In genomic region chr9:65074251-65074650, GRCm38 (mm10) we compare ENCODE assay signal across 22 mouse cellular contexts. TPM values are rescaled to one million over a fixed set of nuclear protein-coding genes. Genes with fewer than 3 reads are reported as not detected.
DNase-seq lines count a peak whose midpoint lies in the region; ATAC-seq lines count a peak whose summit lies in the region.
"Had no signal": no experiment of that assay in that cellular context is flagged by ENCODE, and none has a peak within 500 bp of the region (broad histone marks: within the 10 kb centered on the region; RNA-seq: fewer than 3 reads in every experiment).

No protein-coding gene starts in this region.

- ATAC-seq in liver, embryonic 13.5 days (ENCODE audit: low read depth) = no peak
- ATAC-seq in forebrain, embryonic 11.5 days (replicated peaks; ENCODE audit: low FRiP score) = no peak
- ATAC-seq: forebrain, embryonic 16.5 days had no signal

- no peaks in the 10 kb centered on the region for H3K9me3 ChIP-seq in liver, embryonic 13.5 days (replicated peaks)
- no peaks in the 10 kb centered on the region for H3K9me3 ChIP-seq in forebrain, embryonic 11.5 days (ENCODE audit: control insufficient read depth, low read length)
- no peaks in the 10 kb centered on the region for H3K9me3 ChIP-seq in embryonic facial prominence, embryonic 10.5 days
- H3K9me3 ChIP-seq: heart, embryonic 10.5 days; hindbrain, embryonic 15.5 days; limb, embryonic 15.5 days; lung, embryonic 15.5 days; neural tube, embryonic 15.5 days had no signal

- H3K4me1 ChIP-seq in liver, embryonic 13.5 days (replicated peaks) = peaks cover 34% of the 10 kb centered on the region
- H3K4me1 ChIP-seq in forebrain, embryonic 11.5 days (replicated peaks; ENCODE audit: control insufficient read depth, insufficient read depth, low read length) = no peaks in the 10 kb centered on the region
- H3K4me1 ChIP-seq in embryonic facial prominence, embryonic 10.5 days = no peaks in the 10 kb centered on the region
- H3K4me1 ChIP-seq: heart, embryonic 10.5 days; hindbrain, embryonic 15.5 days; limb, embryonic 15.5 days; lung, embryonic 15.5 days; neural tube, embryonic 15.5 days had no signal

- no peak overlapping the region for H3K4me3 ChIP-seq in liver, embryonic 13.5 days (replicated peaks)
- no peak overlapping the region for H3K4me3 ChIP-seq in macrophage (ENCODE audit: inconsistent target)
- no peak overlapping the region for H3K4me3 ChIP-seq in forebrain, embryonic 11.5 days (ENCODE audit: low read depth, low read length)
- no peak overlapping the region for H3K4me3 ChIP-seq in embryonic facial prominence, embryonic 10.5 days
- H3K4me3 ChIP-seq: heart, embryonic 10.5 days; hindbrain, embryonic 15.5 days; limb, embryonic 15.5 days; lung, embryonic 15.5 days; neural tube, embryonic 15.5 days had no signal

- intact Hi-C loops in heart, postnatal 25 days (cut with DNase I) = no loop called here

- no peak overlapping the region for H3K4me2 ChIP-seq in liver, embryonic 13.5 days
- no peak overlapping the region for H3K4me2 ChIP-seq in forebrain, embryonic 11.5 days (ENCODE audit: low read depth, low read length, severe bottlenecking)
- H3K4me2 ChIP-seq: hindbrain, embryonic 15.5 days; limb, embryonic 15.5 days; lung, embryonic 15.5 days; neural tube, embryonic 15.5 days had no signal

- 71% methylated on average over 15 of the region's 15 CpGs for WGBS in liver, embryonic 13.5 days (ENCODE audit: insufficient replicate concordance)
- 63% methylated on average over 15 of the region's 15 CpGs for whole genome bisulfite sequencing in macrophage (ENCODE audit: missing documents)
- WGBS in forebrain, embryonic 11.5 days = 90% methylated on average over 15 of the region's 15 CpGs
- 91% methylated on average over 15 of the region's 15 CpGs for WGBS in embryonic facial prominence, embryonic 10.5 days

- no peak for DNase-seq in liver, embryonic 13.5 days
- no peak for DNase-seq in liver
- DNase-seq in B cell, adult 2 months = peak; percentile 40 to 47
- DNase-seq in thymus, postnatal 14 days = peak; percentile 56
- no peak for DNase-seq in forebrain, embryonic 11.5 days (ENCODE audit: low spot score)
- DNase-seq in embryonic facial prominence, embryonic 10.5 days (ENCODE audit: low spot score) = no peak
- no peak for DNase-seq in heart, postnatal 25 days (ENCODE audit: low spot score)
- DNase-seq: adrenal gland, adult 2 months; cerebellum, adult 2 months; cerebellum, postnatal 36 days; kidney, adult 9 months; kidney, postnatal 14 days; left cerebral cortex, postnatal 4 days; lung, postnatal 36 days; right cerebral cortex, adult 18-20 months had no signal

- H3K27ac ChIP-seq in liver, embryonic 13.5 days = peak overlapping the region; percentile 41; the same call in 1 of the 2 replicates
- H3K27ac ChIP-seq in macrophage = peak overlapping the region; percentile 28
- no peak overlapping the region for H3K27ac ChIP-seq in forebrain, embryonic 11.5 days (ENCODE audit: low read depth, low read length)
- H3K27ac ChIP-seq in embryonic facial prominence, embryonic 10.5 days (replicated peaks) = no peak overlapping the region
- H3K27ac ChIP-seq: heart, embryonic 10.5 days; hindbrain, embryonic 15.5 days; limb, embryonic 15.5 days; lung, embryonic 15.5 days; neural tube, embryonic 15.5 days had no signal

- no peak overlapping the region for H3K9ac ChIP-seq in liver, embryonic 13.5 days
- H3K9ac ChIP-seq in forebrain, embryonic 11.5 days (ENCODE audit: low read length) = no peak overlapping the region
- H3K9ac ChIP-seq: hindbrain, embryonic 15.5 days; limb, embryonic 15.5 days; lung, embryonic 15.5 days; neural tube, embryonic 15.5 days had no signal

- no peaks in the 10 kb centered on the region for H3K27me3 ChIP-seq in liver, embryonic 13.5 days
- H3K27me3 ChIP-seq in forebrain, embryonic 11.5 days (ENCODE audit: control insufficient read depth, insufficient read depth, low read length) = no peaks in the 10 kb centered on the region
- H3K27me3 ChIP-seq in embryonic facial prominence, embryonic 10.5 days (replicated peaks; ENCODE audit: low read depth, poor library complexity, severe bottlenecking) = no peaks in the 10 kb centered on the region
- H3K27me3 ChIP-seq: hindbrain, embryonic 15.5 days; limb, embryonic 15.5 days; lung, embryonic 15.5 days; neural tube, embryonic 15.5 days had no signal

- H3K79me2 ChIP-seq in macrophage (ENCODE audit: inconsistent target) = no peaks in the 10 kb centered on the region

- H3K36me3 ChIP-seq in liver, embryonic 13.5 days = peaks cover 93% of the 10 kb centered on the region
- H3K36me3 ChIP-seq in macrophage (ENCODE audit: inconsistent target) = peaks cover 44% of the 10 kb centered on the region
- H3K36me3 ChIP-seq in forebrain, embryonic 11.5 days (ENCODE audit: control insufficient read depth, insufficient read depth, low read length) = peaks cover 6% of the 10 kb centered on the region; the same call in 1 of the 2 replicates
- peaks cover 97% of the 10 kb centered on the region for H3K36me3 ChIP-seq in embryonic facial prominence, embryonic 10.5 days (replicated peaks)

RNA-seq across cellular contexts. Expression of gene Igdcc4, which starts 27.0 kb away (rescaled TPM):
- polyA plus RNA-seq in liver, embryonic 13.5 days (2015; fragmentation: Nextera tagmentation; extraction: Ambion mirVana) = 3.8 and 4.6 TPM in 2 replicates
- total RNA-seq in macrophage (2018; cell fraction: chromatin; rRNA removed) = 1 to 10 TPM in 1 of 26 experiments, under 1 TPM in 9, not detected in 16; 0.16 to 3.6 (median 0.30) TPM
- under 1 TPM in 14 of 26 experiments, not detected in 12; under 0.01 to 0.13 (median 0.05) TPM for total RNA-seq in macrophage (2018; cell fraction: cytosol; rRNA removed)
- total RNA-seq in macrophage (2018; cell fraction: nucleus; rRNA removed) = under 1 TPM in 7 of 26 experiments, not detected in 19; 0.09 to 0.62 (median 0.19) TPM
- polyA plus RNA-seq in macrophage (2018) = 0.07 TPM in 1 of 3 replicates, not detected in the others
- polyA plus RNA-seq in forebrain, embryonic 11.5 days (2014; fragmentation: Nextera tagmentation; extraction: Ambion mirVana) = 14.9 and 15.8 TPM in 2 replicates
- polyA plus RNA-seq in embryonic facial prominence, embryonic 10.5 days (2016; fragmentation: Nextera tagmentation; extraction: Ambion mirVana) = 9.7 and 11.5 TPM in 2 replicates
- total RNA-seq in heart, postnatal 25 days (2021) = 10 to 100 TPM in 1 of 2 experiments, 1 to 10 TPM in 1; 8.9 to 10.3 TPM

RNA-seq across cellular contexts. Expression of gene Dpp8, which starts 42.0 kb away (rescaled TPM):
- 16.3 and 21.2 TPM in 2 replicates for polyA plus RNA-seq in liver, embryonic 13.5 days (2015; fragmentation: Nextera tagmentation; extraction: Ambion mirVana)
- total RNA-seq in macrophage (2018; cell fraction: chromatin; rRNA removed) = 100 to 1,000 TPM; 156 to 345 (median 254) TPM
- 10 to 100 TPM; 49.1 to 84.1 (median 66.1) TPM for total RNA-seq in macrophage (2018; cell fraction: cytosol; rRNA removed)
- total RNA-seq in macrophage (2018; cell fraction: nucleus; rRNA removed) = 100 to 1,000 TPM; 105 to 244 (median 149) TPM
- 55.7 to 65.9 TPM (median 64.1 TPM) in 3 replicates for polyA plus RNA-seq in macrophage (2018)
- 43.9 and 44.8 TPM in 2 replicates for polyA plus RNA-seq in forebrain, embryonic 11.5 days (2014; fragmentation: Nextera tagmentation; extraction: Ambion mirVana)
- polyA plus RNA-seq in embryonic facial prominence, embryonic 10.5 days (2016; fragmentation: Nextera tagmentation; extraction: Ambion mirVana) = 37.8 and 37.9 TPM in 2 replicates
- total RNA-seq in heart, postnatal 25 days (2021) = 10 to 100 TPM; 57.4 to 68.0 TPM

RNA-seq across cellular contexts. Expression of gene Hacd3, which starts 52.8 kb away (rescaled TPM):
- 55.7 and 69.5 TPM in 2 replicates for polyA plus RNA-seq in liver, embryonic 13.5 days (2015; fragmentation: Nextera tagmentation; extraction: Ambion mirVana)
- 10 to 100 TPM in 17 of 26 experiments, 1 to 10 TPM in 9; 6.0 to 20.1 (median 12.4) TPM for total RNA-seq in macrophage (2018; cell fraction: chromatin; rRNA removed)
- total RNA-seq in macrophage (2018; cell fraction: cytosol; rRNA removed) = 10 to 100 TPM; 19.6 to 43.2 (median 30.8) TPM
- 10 to 100 TPM; 13.5 to 55.0 (median 28.6) TPM for total RNA-seq in macrophage (2018; cell fraction: nucleus; rRNA removed)
- polyA plus RNA-seq in macrophage (2018) = 22.9 to 48.0 TPM (median 31.6 TPM) in 3 replicates
- polyA plus RNA-seq in forebrain, embryonic 11.5 days (2014; fragmentation: Nextera tagmentation; extraction: Ambion mirVana) = 111 and 120 TPM in 2 replicates
- polyA plus RNA-seq in embryonic facial prominence, embryonic 10.5 days (2016; fragmentation: Nextera tagmentation; extraction: Ambion mirVana) = 104 and 105 TPM in 2 replicates
- 10 to 100 TPM; 17.3 to 18.5 TPM for total RNA-seq in heart, postnatal 25 days (2021)

Comparison
In these comparisons a context has a peak if more than half of its experiments do, and no peak if none do; other contexts are left out.
1. DNase-seq: peak in B cell, adult 2 months (2 of 2) and thymus, postnatal 14 days (single experiment); none in liver, embryonic 13.5 days (single experiment), liver (single experiment), forebrain, embryonic 11.5 days (single experiment), embryonic facial prominence, embryonic 10.5 days (single experiment) and heart, postnatal 25 days (single experiment).
2. H3K27ac ChIP-seq: peak in liver, embryonic 13.5 days (single experiment) and macrophage (single experiment); none in forebrain, embryonic 11.5 days (single experiment) and embryonic facial prominence, embryonic 10.5 days (single experiment).